Mouse (Mus musculus): ENCODE results near the gene Pidd1.
"Not testable (repeated sequence)": the region's sequence is repeated elsewhere in the genome, so short reads cannot be mapped to it uniquely, and the experiment has no call there.

The Pidd1 gene

DNA sequence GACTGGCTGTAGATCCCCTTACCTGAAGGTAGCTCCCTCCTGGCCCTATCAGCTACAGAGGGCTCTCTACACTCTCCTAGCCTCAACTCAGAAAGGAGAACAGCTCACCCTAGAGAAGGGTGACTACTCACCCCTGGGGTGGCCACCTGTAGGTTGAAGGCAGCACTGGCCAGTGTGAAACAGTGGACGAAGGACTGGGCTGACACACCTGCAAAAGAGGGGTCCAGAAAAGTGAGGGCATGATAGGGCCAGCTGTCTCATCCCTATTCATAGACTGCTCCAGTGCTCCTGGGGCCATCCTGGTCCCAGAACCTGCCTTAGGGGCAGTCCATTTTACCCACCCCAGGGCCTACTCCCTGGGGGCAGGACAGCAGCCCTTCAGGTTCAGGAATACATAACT is 32.2 kb downstream of the Pidd1 start:
- no peak for DNase-seq

DNA sequence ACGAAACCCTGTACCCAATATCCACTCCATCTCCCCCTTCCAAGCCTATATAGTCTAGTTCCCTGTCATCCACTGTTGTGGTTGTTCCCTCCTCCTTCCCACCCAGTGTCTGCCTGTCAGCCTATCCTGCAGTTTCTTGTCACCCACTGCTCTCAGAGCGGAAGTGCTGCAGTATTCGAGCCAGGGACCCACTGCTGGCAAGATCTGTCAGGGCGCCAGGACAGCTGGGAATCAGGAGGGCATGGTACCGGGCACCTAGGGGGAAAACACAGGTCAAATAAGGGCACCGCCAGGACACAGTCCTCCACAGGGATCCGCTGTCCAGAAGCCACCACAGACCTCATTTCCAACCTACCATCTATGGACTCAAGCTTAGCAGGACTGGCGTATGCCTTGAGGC is 33.2 kb downstream of the Pidd1 start:
- no peak for DNase-seq

DNA sequence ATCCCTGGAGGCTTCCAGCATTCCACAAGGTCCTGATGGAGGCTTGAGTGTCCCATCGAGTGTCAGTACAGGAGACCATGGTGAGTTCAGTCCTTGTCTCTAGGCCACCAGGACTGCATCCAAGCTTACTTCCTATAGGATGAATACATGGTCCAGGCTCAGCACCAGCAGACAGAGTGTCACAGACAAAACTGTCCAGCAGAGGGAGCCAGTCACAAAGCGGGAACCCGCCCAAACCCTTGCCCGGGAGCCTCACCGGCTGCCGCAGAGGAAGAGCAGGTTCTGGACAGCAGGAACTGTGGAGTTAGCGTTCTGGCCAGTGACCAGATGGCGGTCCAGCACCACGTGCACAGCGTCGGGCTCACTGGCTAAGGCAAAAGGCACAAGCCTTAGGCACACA is 35.0 kb downstream of the Pidd1 start:
- DNase-seq, result peak; percentile 93

DNA sequence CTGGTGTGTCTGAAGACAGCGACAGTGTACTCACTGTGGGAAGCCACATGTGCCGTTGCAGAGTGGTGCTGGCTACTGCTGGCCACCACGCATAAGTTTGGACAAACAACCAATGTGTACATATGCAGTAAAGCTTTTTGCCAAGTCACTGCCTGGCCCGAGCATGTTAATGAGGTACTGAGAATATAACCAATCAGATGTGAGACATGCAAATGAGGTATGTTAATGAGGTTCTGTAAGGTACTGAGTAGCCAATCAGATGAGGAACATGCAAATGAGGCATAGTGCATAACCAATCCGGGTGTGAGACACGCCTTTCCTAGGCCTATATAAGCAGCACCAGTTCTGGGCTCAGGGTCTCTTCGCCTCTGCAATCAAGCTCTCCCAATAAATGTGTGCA is 36.2 kb downstream of the Pidd1 start:
- not testable (repeated sequence) for DNase-seq

DNA sequence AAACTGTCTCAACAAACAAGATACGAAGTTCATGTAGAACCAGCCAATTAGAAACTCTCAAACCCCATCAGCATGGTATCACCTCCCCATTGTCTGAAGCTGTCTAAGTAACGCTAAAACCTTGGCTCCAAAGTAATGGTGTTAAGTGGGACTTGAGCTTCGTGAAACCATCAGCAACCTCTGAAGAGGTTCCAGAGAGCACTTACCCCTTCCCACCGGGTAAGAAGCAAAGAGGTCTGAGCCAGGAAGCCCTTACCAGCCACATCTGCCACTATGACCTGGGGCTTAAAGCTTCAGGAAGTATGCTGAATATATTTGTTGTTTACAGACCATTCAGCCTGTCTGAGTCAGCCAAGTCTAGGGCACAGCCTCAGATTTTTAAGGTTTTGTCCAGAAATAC is 38.4 kb downstream of the Pidd1 start:
- DNase-seq, result peak; percentile 56

DNA sequence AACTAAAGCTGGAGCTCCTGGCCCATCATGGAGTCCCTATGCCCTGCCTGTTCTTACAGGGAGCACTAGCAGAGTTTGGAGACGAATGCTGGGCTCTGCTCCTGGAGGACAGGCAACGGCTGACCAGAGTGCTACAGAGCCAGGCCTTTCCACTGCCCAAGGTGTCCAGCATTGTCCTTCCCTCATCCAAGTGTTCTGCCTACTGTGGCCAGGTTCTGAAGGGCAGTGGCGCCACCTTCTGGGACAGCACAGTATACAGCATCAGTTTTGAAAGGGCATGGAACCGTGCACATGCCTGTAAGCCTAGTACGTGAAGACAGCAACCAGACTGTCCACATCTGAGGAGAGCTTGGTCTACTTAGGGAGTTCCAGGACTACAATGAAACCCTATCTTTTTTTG is 40.5 kb downstream of the Pidd1 start:
- DNase-seq, result peak; percentile 73

DNA sequence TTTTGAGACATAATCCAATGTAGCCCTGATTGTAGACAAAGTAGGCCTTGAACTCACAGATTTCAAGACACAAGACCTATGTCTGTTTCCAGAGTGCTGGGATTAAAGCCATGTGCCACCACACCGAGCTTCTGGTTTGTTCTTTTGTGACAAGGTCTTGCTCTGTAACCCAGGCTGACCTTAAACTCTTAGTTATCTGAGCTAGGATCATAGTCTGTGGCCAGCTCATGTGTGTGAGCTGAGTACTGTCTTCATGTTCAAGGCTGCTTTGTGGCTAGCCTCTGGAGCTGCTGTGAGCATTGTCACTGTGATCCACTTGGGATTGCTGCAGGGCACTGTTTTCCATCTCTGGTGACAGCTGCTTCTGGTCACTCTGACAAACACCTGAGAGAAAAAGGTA is 48.5 kb downstream of the Pidd1 start:
- no peak for DNase-seq

DNA sequence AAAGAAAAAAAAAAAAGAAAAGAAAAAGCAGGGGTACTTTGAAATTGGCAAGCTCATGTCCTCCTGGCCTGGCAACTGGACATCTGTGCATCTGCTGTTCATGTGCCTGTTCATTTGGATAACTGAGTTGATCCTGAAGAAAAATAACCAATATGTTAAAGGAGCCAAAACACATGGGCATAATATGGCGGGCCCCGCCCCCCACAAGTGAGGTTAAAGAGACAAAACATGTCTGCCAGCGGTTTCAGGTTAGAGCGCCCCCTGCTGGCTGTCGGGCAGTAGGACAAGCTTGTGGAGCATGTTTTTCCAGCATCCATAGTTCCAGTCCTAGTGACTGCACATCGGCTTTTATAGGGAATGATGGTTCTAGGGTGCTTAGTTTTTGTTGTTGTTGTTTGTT is 49.1 kb downstream of the Pidd1 start:
- peak; percentile 84 for DNase-seq

DNA sequence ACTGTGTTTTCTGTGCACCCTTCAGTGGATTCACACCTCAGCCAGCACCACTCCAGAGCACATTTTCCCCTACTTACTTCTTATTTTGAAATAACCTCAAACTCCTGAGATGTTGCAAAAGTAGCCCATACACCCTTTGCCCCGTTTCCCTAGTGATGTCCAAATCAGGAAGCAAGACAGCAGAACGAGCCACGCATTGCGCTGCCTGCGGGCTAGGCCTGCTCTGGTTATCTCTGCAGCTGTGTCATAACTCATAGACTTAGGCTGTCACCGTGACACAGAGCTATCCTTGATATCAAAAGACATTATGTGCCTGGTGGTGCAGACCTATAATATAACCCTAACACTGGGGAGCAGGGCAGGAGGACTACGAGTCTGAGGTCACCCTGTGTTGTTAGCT is 49.7 kb downstream of the Pidd1 start:
- peak; percentile 68 for DNase-seq

DNA sequence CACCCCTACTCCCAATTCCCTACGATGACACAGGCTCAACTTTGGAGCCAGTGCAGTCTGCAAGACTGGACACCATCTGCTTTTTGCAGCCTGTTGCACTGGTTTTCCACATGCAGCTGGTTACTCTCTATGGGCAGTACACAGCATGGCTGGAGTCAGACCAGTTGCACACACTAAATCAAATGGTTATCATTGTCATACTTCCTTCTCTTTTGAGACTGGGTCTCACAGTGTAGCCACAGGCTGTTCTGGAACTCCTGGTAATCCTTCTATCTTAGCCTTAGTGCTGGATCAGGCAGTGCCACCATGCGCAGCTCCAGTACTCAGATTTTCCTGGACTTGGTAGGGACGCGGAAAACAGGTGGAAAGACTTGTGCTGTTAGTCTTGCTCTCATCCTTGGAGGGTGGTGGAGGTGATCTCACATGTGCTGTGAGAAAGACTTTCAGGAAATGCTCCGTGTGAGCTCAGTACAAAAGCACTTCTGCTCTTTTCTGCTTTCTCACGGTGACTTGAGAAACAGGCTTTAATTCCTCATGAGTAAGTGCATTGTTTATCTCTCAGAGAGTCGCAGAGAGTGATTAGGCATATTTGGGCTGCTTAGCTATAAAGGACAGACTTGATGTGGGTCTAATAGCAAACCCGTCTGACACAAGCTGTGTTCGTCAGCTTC is 51.1 kb downstream of the Pidd1 start:
- DNase-seq, result peak; percentile 51

DNA sequence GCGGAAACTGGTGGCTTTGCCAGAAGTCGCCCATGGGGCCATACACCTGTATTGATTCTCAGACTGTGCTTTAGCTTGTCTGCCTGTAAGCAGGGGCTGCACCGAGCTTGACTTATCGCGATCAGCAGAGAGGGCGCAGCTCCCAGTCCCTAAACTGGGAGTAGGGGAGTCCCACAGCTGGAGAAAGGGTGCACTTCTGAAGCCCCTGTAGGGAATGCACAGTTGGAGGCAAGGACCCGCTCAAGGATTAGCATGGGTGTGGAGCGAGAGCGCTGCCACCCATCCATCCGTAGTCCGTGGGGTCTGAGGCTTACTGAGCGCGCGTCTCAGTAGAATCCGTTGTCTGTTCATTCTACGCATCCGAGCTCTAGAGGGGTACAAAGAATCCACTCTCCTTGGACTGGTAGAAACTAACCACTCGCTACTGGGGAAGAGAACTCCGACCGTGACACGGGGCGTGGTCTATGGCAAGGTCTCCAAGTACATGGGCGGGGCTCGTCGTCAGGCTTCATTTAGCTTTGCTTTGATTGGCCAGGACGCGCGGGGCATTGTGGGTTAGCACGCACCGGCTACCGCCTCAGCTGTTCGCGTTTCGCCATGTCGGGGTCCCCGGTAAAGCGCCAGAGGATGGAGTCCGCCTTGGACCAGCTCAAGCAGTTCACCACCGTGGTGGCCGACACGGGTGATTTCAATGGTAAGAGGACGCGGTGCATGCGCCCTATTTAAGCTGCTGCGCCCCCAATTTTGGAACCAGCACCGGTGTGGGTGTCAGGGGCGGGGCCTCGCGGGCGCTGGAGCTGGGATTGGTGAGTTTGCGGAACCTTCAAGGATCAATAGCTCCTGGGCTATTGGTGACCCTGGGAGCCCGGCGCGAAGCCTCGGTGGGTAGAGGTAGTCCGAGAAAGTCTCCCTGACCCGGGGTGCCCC is 51.9 kb downstream of the Pidd1 start, which contains the start of gene Taldo1:
Taldo1 (plus strand) TSS at position 575 of the 927 bp plus-strand sequence.
- DNase-seq, result peak; percentile 99

DNA sequence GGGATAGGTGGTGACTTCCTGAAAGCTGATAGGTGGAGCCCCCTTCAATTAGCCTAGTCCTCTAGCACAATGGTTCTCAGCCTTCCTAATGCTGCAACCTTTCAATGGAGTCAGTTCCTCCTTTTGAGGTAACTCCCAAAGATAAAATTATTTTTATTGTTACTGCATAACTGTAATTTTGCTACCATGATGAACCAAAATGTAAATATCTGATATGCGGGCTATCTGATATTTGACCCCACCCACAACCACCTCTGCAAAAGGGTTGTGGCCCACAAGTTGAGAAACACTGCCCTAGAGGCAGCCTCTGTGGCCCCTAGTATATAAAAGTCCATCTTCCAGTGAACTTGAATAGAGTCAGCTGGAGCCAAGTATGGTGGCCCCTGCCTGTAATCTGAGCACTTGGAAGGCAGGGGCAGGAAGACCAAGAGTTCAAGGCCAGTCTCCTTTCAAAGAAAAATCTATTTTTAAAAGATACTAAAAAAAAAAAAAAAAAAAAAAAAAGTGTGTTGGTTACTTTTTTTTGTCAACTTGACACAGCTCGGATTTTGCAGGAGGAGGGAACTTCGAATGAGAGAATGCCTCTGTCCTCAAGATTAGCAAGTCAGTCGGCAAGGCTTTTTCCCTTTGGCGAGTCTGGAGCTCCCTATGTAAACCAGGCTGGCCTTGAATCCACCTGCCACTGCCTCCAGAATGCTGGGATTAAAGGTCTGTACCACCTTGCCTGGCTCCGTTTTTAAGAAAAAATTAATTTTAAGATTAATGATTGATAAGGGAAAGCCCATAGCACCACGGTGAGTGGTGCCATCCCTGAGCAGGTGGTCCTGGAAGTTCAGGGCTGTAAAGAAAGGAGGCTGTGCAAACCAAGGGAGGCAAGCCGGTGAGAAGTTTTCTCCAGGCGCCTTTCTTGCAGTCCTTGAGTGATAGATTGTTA is 53.2 kb downstream of the Pidd1 start:
- no peak for DNase-seq

DNA sequence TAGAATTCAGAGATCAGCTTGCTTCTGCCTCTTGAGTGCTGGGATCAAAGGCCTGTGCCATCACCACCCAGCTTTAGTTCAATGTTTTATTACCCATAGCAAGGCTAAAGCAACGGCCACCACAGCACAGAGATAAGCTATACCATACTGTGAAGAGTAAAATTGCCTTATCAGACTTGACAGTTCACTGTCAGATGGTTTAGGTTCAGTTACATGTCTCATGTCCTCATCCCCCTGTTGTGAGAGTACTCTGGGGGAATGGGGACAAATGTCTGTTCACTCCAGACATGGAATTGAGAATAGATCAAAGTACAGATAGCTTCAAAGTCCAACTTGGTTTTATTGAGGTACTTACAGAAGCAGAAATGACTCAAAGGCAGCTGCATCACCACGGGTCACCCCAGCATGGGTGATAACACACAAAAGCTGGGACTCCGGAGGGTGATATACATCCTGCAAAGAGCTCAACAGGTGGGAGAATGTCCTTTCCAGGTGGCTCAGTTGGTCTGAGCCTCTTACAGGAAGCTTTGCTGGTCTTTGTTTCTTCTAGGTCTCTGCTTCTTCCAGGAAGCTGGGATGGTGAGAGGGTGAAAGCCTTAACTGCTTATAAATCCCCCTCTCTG is 55.2 kb downstream of the Pidd1 start:
- DNase-seq, result no peak

All from lung, postnatal 36 days (tissue).